Mouse (Mus musculus) bone marrow macrophage, adult 2 months (primary cell): Measurements from ENCODE around the gene Trip6.

Experiments used
- CTCF ChIP-seq: IDR thresholded peaks from 2 replicates; pipeline ENCODE4 v1.5.1; 2012; ENCODE audit warnings: low read depth, mild to moderate bottlenecking, low read length, moderate library complexity
- POLR2A ChIP-seq: IDR thresholded peaks from 2 replicates; pipeline ENCODE4 v1.6.1; 2012; ENCODE audit warnings: mild to moderate bottlenecking, low read depth, low read length, borderline replicate concordance

GRCm38 (mm10) chr5:137264787-137265186 is 49.4 kb downstream of the Trip6 start:
- no peak for TF ChIP-seq CTCF
- no peak for TF ChIP-seq POLR2A
